Mouse (Mus musculus): ENCODE data around the gene Kif1c. TPM values are rescaled to one million over a fixed set of nuclear protein-coding genes. Genes with fewer than 3 reads are reported as not detected.

Kif1c gene
- 4.4 and 5.4 TPM in 2 replicates for polyA plus RNA-seq (2015; fragmentation: Nextera tagmentation; extraction: Ambion mirVana)

DNA sequence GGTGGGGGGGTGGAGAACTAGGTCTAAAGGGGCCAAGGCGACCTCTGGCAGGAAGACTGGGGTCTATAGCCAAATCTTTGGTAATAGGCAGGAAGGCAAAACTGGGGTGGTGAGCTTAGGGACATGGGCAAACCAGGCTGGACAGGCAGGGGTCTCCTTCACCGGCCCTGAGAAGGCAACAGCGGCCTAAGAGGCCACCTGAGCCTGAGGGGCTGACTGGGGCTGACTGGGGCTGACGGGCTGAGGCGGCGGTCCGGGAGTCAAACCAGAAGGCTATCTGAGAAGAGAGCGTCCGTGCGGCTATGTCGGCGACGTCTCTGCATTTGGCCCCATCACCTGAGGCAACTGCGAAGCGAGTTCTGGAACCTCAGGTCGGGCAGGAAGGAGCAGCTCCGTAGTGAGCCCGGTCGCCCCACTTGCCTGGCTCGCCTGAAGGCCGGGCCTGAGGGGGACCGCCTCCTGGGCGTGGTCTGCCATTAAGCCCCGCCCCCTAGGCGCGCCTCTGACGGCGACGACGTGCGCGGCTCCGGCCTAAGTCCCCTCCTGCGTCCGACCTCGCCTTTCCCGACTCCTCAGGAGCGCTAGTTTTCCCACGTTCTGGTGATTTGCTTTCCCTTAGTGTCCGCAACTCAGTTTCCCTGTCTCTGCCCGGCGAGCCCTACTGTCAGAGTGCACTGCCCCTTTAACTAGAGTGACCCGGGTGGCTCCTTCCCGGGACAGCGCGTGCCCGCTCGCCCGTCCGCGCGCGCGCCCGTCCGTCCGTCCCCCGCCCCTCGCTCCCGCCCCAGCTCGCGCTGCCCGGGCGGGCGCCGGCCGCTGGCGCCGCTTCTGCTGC, at the start of gene Kif1c, which contains the start of gene Inca1:
Kif1c (plus strand) TSS at position 827 of the 835 bp plus-strand sequence.
Inca1 (minus strand) TSS at position 434 of the 835 bp plus-strand sequence.
- WGBS: 1% methylated on average over 57 of the region's 69 CpGs
- Histone ChIP-seq H3K9me3 (ENCODE audit: control insufficient read depth) (no peaks in the 10 kb centered on the region), H3K27me3 (replicated peaks; ENCODE audit: control insufficient read depth, insufficient read depth, low read length) (no peaks in the 10 kb centered on the region), H3K27ac (ENCODE audit: low read depth, low read length) (peak within 1 kb of the TSS; percentile 91), H3K4me2 (replicated peaks; ENCODE audit: low read depth) (peak within 1 kb of the TSS; percentile 76), H3K4me3 (ENCODE audit: low read depth, low read length) (peak within 1 kb of the TSS; percentile 95), H3K36me3 (ENCODE audit: control insufficient read depth, insufficient read depth) (peaks cover 16% of the 10 kb centered on the region), H3K9ac (ENCODE audit: low read depth, low read length) (peak within 1 kb of the TSS; percentile 86), H3K4me1 (replicated peaks; ENCODE audit: control insufficient read depth, insufficient read depth, low read length) (peaks cover 4% of the 10 kb centered on the region)
- no peak for TF ChIP-seq CTCF (IDR thresholded peaks at IDR 0.05; ENCODE audit: low read depth)
- peak; percentile 95 for ATAC-seq

DNA sequence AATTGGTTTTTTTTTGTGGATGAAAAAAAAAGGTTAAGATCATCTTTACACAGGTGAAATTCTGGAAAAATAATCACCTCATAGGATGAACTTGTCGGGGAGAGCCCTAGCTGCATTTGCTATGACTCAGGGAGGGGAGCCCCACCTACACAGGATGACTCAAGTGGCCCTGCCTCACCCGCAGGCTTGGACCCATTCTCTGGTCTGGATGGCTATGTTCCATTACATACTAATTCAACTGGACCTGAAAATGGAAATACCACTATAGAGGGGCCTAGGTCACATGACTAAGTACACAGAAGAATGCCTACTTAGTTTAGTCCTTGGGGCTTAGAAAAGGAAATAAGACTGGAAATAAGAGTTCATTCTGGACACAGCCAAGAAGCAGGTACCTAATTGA, 49.0 kb upstream of the Kif1c start:
- H3K27me3 ChIP-seq (replicated peaks; ENCODE audit: control insufficient read depth, insufficient read depth, low read length): no peaks in the 10 kb centered on the region
- no peaks in the 10 kb centered on the region for H3K9me3 ChIP-seq (ENCODE audit: control insufficient read depth)
- TF ChIP-seq CTCF (IDR thresholded peaks at IDR 0.05; ENCODE audit: low read depth): no peak
- no peak for ATAC-seq
- 29% methylated on average over 2 of the region's 2 CpGs for WGBS
- H3K9ac ChIP-seq (ENCODE audit: low read depth, low read length): no peak overlapping the region
- no peak overlapping the region for H3K27ac ChIP-seq (ENCODE audit: low read depth, low read length)
- H3K4me1 ChIP-seq (replicated peaks; ENCODE audit: control insufficient read depth, insufficient read depth, low read length): peaks cover 11% of the 10 kb centered on the region
- peaks cover 30% of the 10 kb centered on the region for H3K36me3 ChIP-seq (ENCODE audit: control insufficient read depth, insufficient read depth)
- peak overlapping the region; percentile 91 for H3K4me2 ChIP-seq (replicated peaks; ENCODE audit: low read depth)
- H3K4me3 ChIP-seq (ENCODE audit: low read depth, low read length): no peak overlapping the region

DNA sequence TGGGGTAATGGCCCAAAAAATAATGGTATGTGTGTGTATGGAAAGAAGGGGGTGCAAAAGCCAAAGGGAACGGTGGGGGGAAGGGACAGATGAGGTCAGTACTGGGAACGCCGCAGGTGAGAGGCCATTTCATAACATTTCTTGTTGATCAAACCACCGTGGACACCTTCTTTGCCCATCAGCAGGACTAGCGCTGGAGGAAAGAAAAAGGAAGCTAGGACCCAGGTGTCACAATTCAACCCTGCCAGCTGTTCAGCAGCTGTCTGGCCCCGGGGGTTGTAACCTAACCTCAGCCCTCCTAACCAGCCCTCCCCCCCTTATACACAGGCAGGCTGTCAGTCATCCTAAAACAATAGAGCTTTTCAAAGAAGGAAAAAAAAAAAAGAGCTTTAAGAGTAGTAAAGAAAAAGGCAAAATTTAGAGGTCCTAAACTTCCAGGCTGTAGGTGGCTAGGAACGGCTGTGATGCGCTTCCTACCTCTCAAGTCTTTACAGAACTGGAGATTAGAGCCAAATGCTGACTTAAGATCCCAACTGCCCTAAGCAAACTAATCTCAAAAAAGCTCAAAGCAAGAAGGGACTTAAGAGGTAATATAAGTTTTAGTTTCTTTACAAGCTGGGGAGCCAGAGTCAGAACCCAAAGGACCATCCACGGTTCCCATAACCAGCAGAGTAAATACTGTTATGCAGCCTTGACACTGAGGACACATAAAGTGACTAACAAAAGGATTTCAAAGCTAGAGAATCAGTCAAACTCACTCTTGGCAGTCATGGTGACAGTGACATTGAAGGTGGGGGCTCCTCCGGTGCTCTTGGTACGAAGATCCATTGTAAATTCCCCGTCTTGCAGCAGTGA, 48.1 kb upstream of the Kif1c start:
- peak overlapping the region; percentile 99 for H3K9ac ChIP-seq (ENCODE audit: low read depth, low read length)
- no peak for TF ChIP-seq CTCF (IDR thresholded peaks at IDR 0.05; ENCODE audit: low read depth)
- ATAC-seq: no peak
- peak overlapping the region; percentile 91 for H3K4me2 ChIP-seq (replicated peaks; ENCODE audit: low read depth)
- no peaks in the 10 kb centered on the region for H3K9me3 ChIP-seq (ENCODE audit: control insufficient read depth)
- H3K27me3 ChIP-seq (replicated peaks; ENCODE audit: control insufficient read depth, insufficient read depth, low read length): no peaks in the 10 kb centered on the region
- 29% methylated on average over 12 of the region's 12 CpGs for WGBS
- H3K27ac ChIP-seq (ENCODE audit: low read depth, low read length): peak overlapping the region; percentile 22
- H3K4me3 ChIP-seq (ENCODE audit: low read depth, low read length): peak overlapping the region; percentile 100
- H3K4me1 ChIP-seq (replicated peaks; ENCODE audit: control insufficient read depth, insufficient read depth, low read length): peaks cover 15% of the 10 kb centered on the region
- peaks cover 30% of the 10 kb centered on the region for H3K36me3 ChIP-seq (ENCODE audit: control insufficient read depth, insufficient read depth)

DNA sequence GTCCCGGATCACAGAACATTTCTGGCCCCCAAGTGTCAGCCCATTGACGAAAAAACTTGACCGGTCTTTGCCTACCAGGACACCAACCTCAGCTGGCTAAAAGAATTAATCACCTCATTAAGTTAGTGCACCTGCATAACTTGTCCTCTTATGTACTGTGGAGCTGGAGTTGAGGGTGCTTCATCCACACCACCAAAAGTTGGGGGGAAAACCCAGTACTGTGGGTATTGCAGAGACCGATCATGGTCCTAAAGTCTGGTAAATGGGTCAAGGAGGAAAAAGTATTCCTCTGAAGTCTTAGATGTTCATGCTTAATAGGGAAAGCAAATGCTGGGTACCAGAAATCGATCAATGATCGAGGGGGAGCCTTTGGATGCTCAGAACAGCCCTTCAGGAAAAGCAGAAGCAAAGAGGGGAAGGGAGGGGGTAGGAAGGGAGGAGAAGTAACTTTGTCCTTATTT, 47.4 kb upstream of the Kif1c start:
- TF ChIP-seq CTCF (IDR thresholded peaks at IDR 0.05; ENCODE audit: low read depth): no peak
- 20% methylated on average over 6 of the region's 6 CpGs for WGBS
- H3K4me1 ChIP-seq (replicated peaks; ENCODE audit: control insufficient read depth, insufficient read depth, low read length): peaks cover 15% of the 10 kb centered on the region
- H3K36me3 ChIP-seq (ENCODE audit: control insufficient read depth, insufficient read depth): peaks cover 30% of the 10 kb centered on the region
- H3K9ac ChIP-seq (ENCODE audit: low read depth, low read length): peak overlapping the region; percentile 99
- peak overlapping the region; percentile 91 for H3K4me2 ChIP-seq (replicated peaks; ENCODE audit: low read depth)
- H3K27ac ChIP-seq (ENCODE audit: low read depth, low read length): peak overlapping the region; percentile 22
- H3K9me3 ChIP-seq (ENCODE audit: control insufficient read depth): no peaks in the 10 kb centered on the region
- H3K27me3 ChIP-seq (replicated peaks; ENCODE audit: control insufficient read depth, insufficient read depth, low read length): no peaks in the 10 kb centered on the region
- peak overlapping the region; percentile 100 for H3K4me3 ChIP-seq (ENCODE audit: low read depth, low read length)
- no peak for ATAC-seq

DNA sequence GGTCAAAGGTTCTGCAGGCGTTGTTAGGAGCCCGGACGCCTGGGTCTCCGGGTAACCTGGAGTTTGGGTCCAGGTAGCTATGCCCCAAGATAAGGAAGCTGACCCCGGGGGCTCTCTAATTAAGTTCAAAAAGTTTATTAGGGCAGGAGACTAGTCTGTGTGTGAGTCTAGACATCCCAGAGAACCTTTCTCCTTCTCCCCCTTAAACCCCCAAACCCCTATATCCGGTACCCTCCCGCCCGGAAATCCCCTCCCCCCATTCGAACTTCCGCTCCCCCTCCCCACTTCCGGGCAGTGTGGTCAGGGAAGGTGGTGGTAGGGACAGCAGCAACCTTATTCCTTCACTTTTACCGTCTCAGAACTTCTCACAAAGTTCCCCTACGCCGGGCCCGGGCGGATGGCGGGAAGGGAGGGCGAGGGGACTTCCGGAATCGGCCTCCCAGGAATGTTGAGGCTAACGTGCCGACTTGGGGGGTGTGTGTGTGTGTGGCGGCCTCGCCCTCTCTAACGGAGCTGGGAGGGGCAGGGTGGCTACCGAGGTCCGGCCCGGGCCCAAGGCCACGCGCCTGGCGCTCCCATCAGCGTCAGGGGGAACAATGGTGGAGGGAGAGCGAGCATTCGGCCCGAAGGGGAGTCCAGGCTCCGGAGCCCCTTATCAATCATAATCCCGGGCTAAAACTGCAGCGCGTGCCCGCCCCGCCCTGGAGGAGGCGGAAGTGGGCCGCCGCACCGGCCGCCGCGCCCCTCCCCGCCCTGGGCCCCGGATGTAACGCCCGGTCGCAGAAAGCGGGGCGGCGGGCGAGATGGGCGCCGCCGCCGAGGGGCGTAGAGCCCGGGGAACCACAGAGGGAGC, 46.8 kb upstream of the Kif1c start:
- TF ChIP-seq CTCF (IDR thresholded peaks at IDR 0.05; ENCODE audit: low read depth): 0 out of 2 replicates have a peak, but pooled peaks have one; percentile 2

More for the DNA sequence above, 46.8 kb upstream of the Kif1c start:
- H3K27me3 ChIP-seq (replicated peaks; ENCODE audit: control insufficient read depth, insufficient read depth, low read length): no peaks in the 10 kb centered on the region
- peaks cover 15% of the 10 kb centered on the region for H3K4me1 ChIP-seq (replicated peaks; ENCODE audit: control insufficient read depth, insufficient read depth, low read length)
- peak overlapping the region; percentile 99 for H3K27ac ChIP-seq (ENCODE audit: low read depth, low read length)
- H3K9ac ChIP-seq (ENCODE audit: low read depth, low read length): peak overlapping the region; percentile 99
- no peaks in the 10 kb centered on the region for H3K9me3 ChIP-seq (ENCODE audit: control insufficient read depth)
- peak overlapping the region; percentile 100 for H3K4me3 ChIP-seq (ENCODE audit: low read depth, low read length)
- WGBS: under 1% methylated on average over 55 of the region's 63 CpGs
- peaks cover 30% of the 10 kb centered on the region for H3K36me3 ChIP-seq (ENCODE audit: control insufficient read depth, insufficient read depth)
- ATAC-seq: peak; percentile 48
- H3K4me2 ChIP-seq (replicated peaks; ENCODE audit: low read depth): peak overlapping the region; percentile 91

Measured in intestine, postnatal 0 days (tissue).